Mouse (Mus musculus) brain, embryonic 14.5 days (tissue): ENCODE data around the gene Mettl7a2.
"Not testable (repeated sequence)": the region's sequence is repeated elsewhere in the genome, so short reads cannot be mapped to it uniquely, and the experiment has no call there.

ENCODE experiments used
- CTCF ChIP-seq: fragments of 200-500 bp; IDR thresholded peaks from 2 replicates; pipeline ENCODE4 v1.5.1; 2012; ENCODE audit warnings: inconsistent platforms, mild to moderate bottlenecking, moderate library complexity, borderline replicate concordance; ENCODE audit not compliant: insufficient read depth, insufficient read length; ENCODE audit errors: extremely low read depth
- POLR2A ChIP-seq: fragments of 200-500 bp; IDR thresholded peaks from 2 replicates; pipeline ENCODE4 v1.6.1; 2012; ENCODE audit warnings: mild to moderate bottlenecking, inconsistent platforms, borderline replicate concordance; ENCODE audit not compliant: poor library complexity, insufficient read depth, insufficient read length, severe bottlenecking; ENCODE audit errors: extremely low read depth

DNA sequence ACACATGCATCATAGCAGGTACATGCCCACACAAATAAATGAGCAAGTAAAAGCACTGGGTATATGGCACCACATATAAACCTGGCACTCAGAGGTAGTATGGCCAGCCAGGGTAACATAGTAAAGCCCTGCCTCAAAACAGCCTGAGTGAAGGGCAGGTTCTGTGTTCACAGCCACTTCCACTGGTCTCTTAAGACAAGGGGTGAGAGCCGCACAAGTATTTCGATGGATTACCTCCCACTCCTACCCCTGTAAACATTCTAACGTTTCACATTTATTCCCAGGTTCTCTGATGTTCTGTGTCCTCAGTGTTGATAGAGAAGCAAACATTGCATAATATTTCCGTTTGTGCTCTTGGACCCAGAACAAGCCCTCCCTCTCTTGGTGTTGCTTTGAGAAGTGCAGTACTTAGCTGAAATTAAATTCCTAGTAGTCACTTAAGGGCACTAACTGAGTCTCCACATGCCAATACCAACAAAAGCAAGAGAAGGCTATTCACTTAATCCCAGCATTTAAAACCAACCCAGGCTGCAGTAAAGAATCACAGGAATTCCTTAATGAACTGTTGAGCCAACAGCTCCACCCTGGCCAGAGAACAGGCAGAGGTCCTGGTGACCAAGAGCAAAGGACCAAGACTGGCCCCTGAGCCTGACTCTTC is 34.9 kb upstream of the Mettl7a2 start:
- TF ChIP-seq CTCF, POLR2A: not testable (repeated sequence)
